Mouse (Mus musculus) MEL (cell line): ENCODE measurements at regions not wholly inside any gene's neighbourhood (a gene's known extent, or its start where the extent isn't known, plus 50 kb on each side); places are given as distances from the start of the nearest gene placed in this dataset.

ENCODE experiments used
- DNase-seq: peaks from one replicate; pipeline ENCODE4 v3.0.0; 2011; ENCODE audit warnings: low read depth, low spot score
- H3K27ac ChIP-seq: 2 replicates; pipeline ENCODE4 v1.5.1; 2012; ENCODE audit warnings: low read depth, mild to moderate bottlenecking, control low read depth, low read length, moderate library complexity; ENCODE audit not compliant: control insufficient read depth
- H3K27me3 ChIP-seq, 2 experiments: fragments of 150-350 bp in 1 of 2; sonication (generic) in 1 of 2; 2 replicates each; pipeline ENCODE4 v1.6.1; 2012; ENCODE audit warnings: low read length in 2 of 2, mild to moderate bottlenecking in 2 of 2, improper control_type of control experiment in 1 of 2, moderate library complexity in 1 of 2; ENCODE audit not compliant: insufficient read depth in 2 of 2, control insufficient read depth in 1 of 2
- H3K36me3 ChIP-seq, 2 experiments: 2 replicates each; pipeline ENCODE4 v1.6.1; 2012 to 2014; ENCODE audit warnings: low read length in 2 of 2, improper control_type of control experiment in 1 of 2, inconsistent platforms in 1 of 2, mild to moderate bottlenecking in 1 of 2; ENCODE audit not compliant: insufficient read depth in 2 of 2, control insufficient read depth in 1 of 2
- H3K4me1 ChIP-seq, 2 experiments: fragments of 150-350 bp in 1 of 2; sonication (generic) in 1 of 2; 2 replicates each; pipeline ENCODE4 v1.6.1; 2012; ENCODE audit warnings: low read length in 2 of 2, improper control_type of control experiment in 1 of 2, mild to moderate bottlenecking in 1 of 2; ENCODE audit not compliant: insufficient read depth in 2 of 2, control insufficient read depth in 1 of 2
- H3K4me3 ChIP-seq, 2 experiments: fragments of 150-350 bp in 1 of 2; sonication (generic) in 1 of 2; 2 replicates each; pipeline ENCODE4 v1.5.1; 2012; ENCODE audit warnings: low read depth in 2 of 2, low read length in 2 of 2, mild to moderate bottlenecking in 2 of 2, moderate library complexity in 2 of 2, control low read depth in 1 of 2, improper control_type of control experiment in 1 of 2; ENCODE audit not compliant: control insufficient read depth in 1 of 2, insufficient read depth in 1 of 2
- H3K79me2 ChIP-seq: 2 replicates; pipeline ENCODE4 v1.6.1; 2012; ENCODE audit warnings: mild to moderate bottlenecking, low read length, moderate library complexity; ENCODE audit not compliant: control insufficient read depth, poor library complexity, insufficient read depth
- H3K9ac ChIP-seq: 2 replicates; pipeline ENCODE4 v1.6.1; 2012; ENCODE audit warnings: low read depth, mild to moderate bottlenecking, control low read depth, low read length, moderate library complexity; ENCODE audit not compliant: control insufficient read depth, poor library complexity, severe bottlenecking
- H3K9me3 ChIP-seq: fragments of 150-350 bp; sonication (generic); replicated peaks from 2 replicates; pipeline ENCODE4 v1.6.1; 2012; ENCODE audit warnings: mild to moderate bottlenecking, low read length, improper control_type of control experiment, moderate library complexity; ENCODE audit not compliant: insufficient read depth
- CHD2 ChIP-seq: IDR thresholded peaks from 2 replicates; pipeline ENCODE4 v1.6.1; 2011; ENCODE audit warnings: low read length, improper control_type of control experiment
- EP300 ChIP-seq, 2 experiments: IDR thresholded peaks; 2 replicates each; pipeline ENCODE4 v1.6.1; 2011; ENCODE audit warnings: improper control_type of control experiment in 2 of 2, low read length in 2 of 2, low read depth in 1 of 2, mild to moderate bottlenecking in 1 of 2
- ETS1 ChIP-seq: IDR thresholded peaks from 2 replicates; pipeline ENCODE4 v1.6.1; 2012; ENCODE audit warnings: low read depth, mild to moderate bottlenecking, inconsistent platforms, low read length, improper control_type of control experiment, moderate library complexity
- GATA1 ChIP-seq: IDR thresholded peaks from 2 replicates; pipeline ENCODE4 v1.6.1; 2011; ENCODE audit warnings: low read depth, low read length, improper control_type of control experiment
- HCFC1 ChIP-seq: IDR thresholded peaks from 2 replicates; pipeline ENCODE4 v1.6.1; 2012; ENCODE audit warnings: low read depth, mild to moderate bottlenecking, inconsistent platforms, low read length, improper control_type of control experiment, moderate library complexity
- JUND ChIP-seq: IDR thresholded peaks from 2 replicates; pipeline ENCODE4 v1.6.1; 2011; ENCODE audit warnings: low read depth, mild to moderate bottlenecking, improper control_type of control experiment, low read length
- MAFK ChIP-seq: IDR thresholded peaks from 2 replicates; pipeline ENCODE4 v1.6.1; 2011; ENCODE audit warnings: low read depth, mild to moderate bottlenecking, low read length, improper control_type of control experiment, borderline replicate concordance
- MEF2A ChIP-seq: IDR thresholded peaks from 2 replicates; pipeline ENCODE4 v1.6.1; 2014; ENCODE audit warnings: low read depth, mild to moderate bottlenecking, inconsistent platforms, low read length, improper control_type of control experiment; ENCODE audit not compliant: poor library complexity, insufficient replicate concordance, severe bottlenecking; ENCODE audit errors: extremely low read depth
- MXI1 ChIP-seq: IDR thresholded peaks from 2 replicates; pipeline ENCODE4 v1.6.1; 2011; ENCODE audit warnings: mild to moderate bottlenecking, low read depth, low read length, improper control_type of control experiment
- MYB ChIP-seq: IDR thresholded peaks from 2 replicates; pipeline ENCODE4 v1.6.1; 2011; ENCODE audit warnings: mild to moderate bottlenecking, low read depth, low read length, improper control_type of control experiment
- MYC ChIP-seq: IDR thresholded peaks from 2 replicates; pipeline ENCODE4 v1.6.1; 2011; ENCODE audit warnings: low read depth, mild to moderate bottlenecking, low read length, improper control_type of control experiment, moderate library complexity
- NRF1 ChIP-seq: IDR thresholded peaks from 2 replicates; pipeline ENCODE4 v1.6.1; 2014; ENCODE audit warnings: low read depth, mild to moderate bottlenecking, inconsistent platforms, low read length, improper control_type of control experiment, moderate library complexity; ENCODE audit not compliant: poor library complexity, insufficient read depth, severe bottlenecking
- POLR2A ChIP-seq, 2 experiments: IDR thresholded peaks; 2 replicates each; pipeline ENCODE4 v1.6.1; 2011 to 2012; ENCODE audit warnings: low read length in 2 of 2, mild to moderate bottlenecking in 2 of 2, control low read depth in 1 of 2, improper control_type of control experiment in 1 of 2, low read depth in 1 of 2, moderate library complexity in 1 of 2; ENCODE audit not compliant: control insufficient read depth in 1 of 2, insufficient read depth in 1 of 2, poor library complexity in 1 of 2
- POLR2AphosphoS2 ChIP-seq: IDR thresholded peaks from 2 replicates; pipeline ENCODE4 v1.6.1; 2011; ENCODE audit warnings: low read length, improper control_type of control experiment
- SIN3A ChIP-seq: IDR thresholded peaks from 2 replicates; pipeline ENCODE4 v1.6.1; 2012; ENCODE audit warnings: low read length, improper control_type of control experiment, inconsistent platforms
- UBTF ChIP-seq: IDR thresholded peaks from 2 replicates; pipeline ENCODE4 v1.6.1; 2012; ENCODE audit warnings: low read depth, mild to moderate bottlenecking, inconsistent platforms, low read length, improper control_type of control experiment, moderate library complexity, borderline replicate concordance; ENCODE audit not compliant: insufficient read depth
- USF2 ChIP-seq, 2 experiments: IDR thresholded peaks; 2 replicates each; pipeline ENCODE4 v1.6.1; 2011 to 2012; ENCODE audit warnings: improper control_type of control experiment in 2 of 2, low read length in 2 of 2, borderline replicate concordance in 1 of 2, inconsistent platforms in 1 of 2, low read depth in 1 of 2, mild to moderate bottlenecking in 1 of 2; ENCODE audit not compliant: insufficient read depth in 1 of 2

DNA sequence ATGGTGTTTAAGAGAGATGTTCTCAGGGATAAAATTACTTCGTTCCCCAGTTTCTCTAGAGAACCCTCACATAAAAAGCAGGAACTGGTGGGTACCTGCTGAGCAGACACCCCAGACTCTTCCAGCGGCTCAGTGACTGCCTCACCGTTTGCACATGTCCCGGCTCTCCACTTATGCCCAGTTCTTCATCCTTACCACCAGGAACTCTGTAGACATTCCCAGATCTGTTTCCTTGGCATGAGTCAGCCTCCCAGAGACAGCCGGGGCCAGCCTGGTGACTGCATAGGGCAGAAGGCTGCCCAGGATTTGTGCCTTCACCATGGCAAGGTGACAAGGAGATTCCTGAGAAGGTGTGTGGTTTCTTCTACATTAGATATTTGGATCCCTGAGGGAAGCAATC is 81.6 kb upstream of the Rasgrf1 start:
- TF ChIP-seq USF2 (IDR thresholded peaks at IDR 0.05; ENCODE audit: borderline replicate concordance in 1 of 2, insufficient read depth in 1 of 2, low read depth in 1 of 2, low read length in 2 of 2) = no peak
- no peak for TF ChIP-seq EP300 (IDR thresholded peaks at IDR 0.05; ENCODE audit: low read depth in 1 of 2, low read length in 2 of 2)
- TF ChIP-seq CHD2 = no peak
- TF ChIP-seq UBTF = no peak
- TF ChIP-seq MAFK = no peak
- TF ChIP-seq MXI1 = no peak
- TF ChIP-seq HCFC1 = no peak
- TF ChIP-seq MEF2A = no peak
- no peak for TF ChIP-seq GATA1
- no peak for TF ChIP-seq MYC
- no peak for TF ChIP-seq JUND
- no peak for TF ChIP-seq POLR2AphosphoS2
- no peak for TF ChIP-seq ETS1
- TF ChIP-seq MYB = no peak
- no peak for TF ChIP-seq POLR2A (IDR thresholded peaks at IDR 0.05; ENCODE audit: control insufficient read depth in 1 of 2, insufficient read depth in 1 of 2, low read depth in 1 of 2, low read length in 2 of 2, poor library complexity in 1 of 2)
- no peak for TF ChIP-seq SIN3A
- Histone ChIP-seq H3K27ac (no peak overlapping the region), H3K36me3 (no peaks in the 10 kb centered on the region), H3K79me2 (no peaks in the 10 kb centered on the region), H3K4me3 (no peak overlapping the region), H3K4me1 (no peaks in the 10 kb centered on the region; a peak in 1 of 4 replicates), H3K27me3 (no peaks in the 10 kb centered on the region), H3K9me3 (no peaks in the 10 kb centered on the region), H3K9ac (no peak overlapping the region)
- no peak for DNase-seq

DNA sequence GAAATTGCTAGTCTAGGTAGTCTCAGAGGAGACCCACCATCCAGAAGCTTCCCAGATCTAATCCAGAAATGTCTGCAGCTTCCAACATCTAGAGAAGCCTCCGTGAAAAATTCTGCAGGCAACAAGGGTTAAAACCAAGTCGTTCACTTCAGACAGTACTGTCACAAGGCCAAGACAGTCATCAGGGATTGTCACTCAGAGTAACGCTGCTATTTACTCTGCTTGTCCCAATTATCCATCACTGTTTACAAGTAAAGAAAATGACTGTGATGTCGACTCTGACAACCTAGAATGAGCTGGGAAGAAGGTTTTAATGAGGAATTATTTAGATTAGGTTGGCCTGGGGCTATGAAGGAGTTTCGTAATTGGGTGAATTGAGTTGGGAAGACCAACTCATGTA is 82.1 kb upstream of the Rasgrf1 start:
- no peak overlapping the region for H3K27ac ChIP-seq
- TF ChIP-seq NRF1 (no peak), ETS1 (no peak)
- TF ChIP-seq, all 39 proteins: peak for 0
- H3K27me3 ChIP-seq = no peaks in the 10 kb centered on the region
- H3K4me3 ChIP-seq = no peak overlapping the region
- H3K79me2 ChIP-seq = no peaks in the 10 kb centered on the region
- H3K36me3 ChIP-seq = no peaks in the 10 kb centered on the region
- DNase-seq = no peak
- H3K9ac ChIP-seq = no peak overlapping the region
- no peaks in the 10 kb centered on the region for H3K9me3 ChIP-seq
- no peaks in the 10 kb centered on the region; a peak in 1 of 4 replicates for H3K4me1 ChIP-seq
